Mouse (Mus musculus) bone marrow macrophage, adult 2 months (primary cell): Measurements from ENCODE around the gene Thada.

ENCODE experiments used
- CTCF ChIP-seq: IDR thresholded peaks from 2 replicates; pipeline ENCODE4 v1.5.1; 2012; ENCODE audit warnings: low read depth, mild to moderate bottlenecking, low read length, moderate library complexity
- POLR2A ChIP-seq: IDR thresholded peaks from 2 replicates; pipeline ENCODE4 v1.6.1; 2012; ENCODE audit warnings: mild to moderate bottlenecking, low read depth, low read length, borderline replicate concordance

- TF ChIP-seq POLR2A = no peak
- no peak for TF ChIP-seq CTCF
Measured at GRCm38 (mm10) chr17:84408731-84409130, 57.3 kb downstream of the Thada start.
